In genomic region chr2:178246767-178247166, GRCm38 (mm10) we compare ENCODE assay signal across 10 mouse cellular contexts.
DNase-seq lines count a peak whose midpoint lies in the region; ATAC-seq lines count a peak whose summit lies in the region.
"Had no signal": no experiment of that assay in that cellular context is flagged by ENCODE, and none has a peak within 500 bp of the region (broad histone marks: within the 10 kb centered on the region; RNA-seq: fewer than 3 reads in every experiment).

No protein-coding gene starts in this region.

- H3K9me3 ChIP-seq in heart, embryonic 10.5 days, result no peaks in the 10 kb centered on the region

- H3K4me3 ChIP-seq in heart, embryonic 10.5 days, result no peak overlapping the region

- peak; percentile 14 for DNase-seq in heart, adult 8-10 months (ENCODE audit: low spot score)
- no peak for DNase-seq in heart, embryonic 10.5 days (ENCODE audit: low spot score)
- peak; percentile 8 for DNase-seq in lung, postnatal 10 days
- no peak for DNase-seq in lung, postnatal 25 days (ENCODE audit: low spot score)
- DNase-seq in WW6 (ENCODE audit: low read depth, low spot score), result peak; percentile 40
- DNase-seq in thymus, postnatal 10 days (ENCODE audit: low spot score in 2 of 2), result no peak
- no peak for DNase-seq in adipocyte (ENCODE audit: low spot score)
- DNase-seq: gastrocnemius, postnatal 25 days; left cerebral cortex, postnatal 4 days had no signal

- no peaks in the 10 kb centered on the region for H3K36me3 ChIP-seq in heart, embryonic 10.5 days

- H3K27me3 ChIP-seq in heart, embryonic 10.5 days (ENCODE audit: insufficient read depth, poor library complexity, severe bottlenecking), result no peaks in the 10 kb centered on the region

- peaks cover 16% of the 10 kb centered on the region; the same call in 1 of the 2 replicates for H3K4me1 ChIP-seq in heart, embryonic 10.5 days

- no peak overlapping the region for H3K27ac ChIP-seq in heart, embryonic 10.5 days

- WGBS in heart, embryonic 10.5 days, result 54% methylated on average over 4 of the region's 4 CpGs

- ATAC-seq in megakaryocyte-erythroid progenitor cell, adult 5-6 weeks (replicated peaks; ENCODE audit: low FRiP score, low TSS enrichment, poor library complexity, severe bottlenecking), result peak; percentile 51; the same call in 1 of the 2 replicates

Comparison
In these comparisons a context has a peak if more than half of its experiments do, and no peak if none do; other contexts are left out.
1. DNase-seq: peak in heart, adult 8-10 months (single experiment), lung, postnatal 10 days (single experiment) and WW6 (single experiment); none in heart, embryonic 10.5 days (single experiment), lung, postnatal 25 days (single experiment), thymus, postnatal 10 days (0 of 2) and adipocyte (single experiment).